Mouse (Mus musculus) lung, postnatal 14 days (tissue): ENCODE results near the gene Ciao2a.

Experiments used
- DNase-seq: peaks from one replicate; pipeline ENCODE4 v3.0.0; 2021

Gene Ciao2a

DNA sequence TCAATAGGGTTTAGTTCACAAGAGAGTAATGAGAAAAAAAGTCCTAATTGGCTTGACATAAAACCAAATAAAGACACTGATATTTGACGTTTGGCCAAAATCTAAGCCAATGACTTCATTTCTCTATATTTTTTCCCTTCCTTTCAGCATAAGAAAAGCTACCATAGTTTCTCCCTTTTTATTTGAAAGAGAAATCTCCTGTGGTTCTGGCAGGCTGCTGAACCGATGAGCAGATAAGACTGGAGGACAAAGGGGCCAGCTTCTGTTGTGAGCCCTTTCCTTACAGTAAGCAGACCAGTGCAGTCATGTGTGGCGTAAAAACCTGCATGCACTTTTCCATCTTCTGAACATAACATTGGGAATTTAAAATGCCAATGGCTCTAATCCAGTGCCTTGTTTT, 5.5 kb upstream of the Ciao2a start:
- no peak for DNase-seq

DNA sequence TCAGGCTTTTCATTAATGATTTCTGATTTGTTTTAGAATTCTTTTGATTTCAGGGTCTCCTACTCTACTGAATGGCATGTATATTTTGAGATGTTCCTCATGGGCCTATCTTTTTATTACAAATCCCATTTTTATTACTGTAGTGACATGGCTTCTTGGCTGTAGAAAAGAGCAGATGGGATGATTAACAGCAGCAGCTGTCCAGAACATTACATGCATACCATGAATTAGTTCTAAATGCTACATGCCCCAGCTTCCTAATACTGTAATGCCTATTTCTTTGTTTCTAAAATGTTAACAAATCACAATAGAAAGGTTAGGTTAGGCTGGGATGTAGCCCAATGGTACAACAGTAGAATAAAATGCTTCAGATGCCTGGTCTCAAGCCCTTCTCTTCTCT, 5.0 kb upstream of the Ciao2a start:
- DNase-seq, result no peak

GRCm38 (mm10) chr9:66123648-66124047, 2.8 kb upstream of the Ciao2a start:
- no peak for DNase-seq

- DNase-seq, result peak; percentile 18
Observed at GRCm38 (mm10) chr9:66124111-66124531, 2.3 kb upstream of the Ciao2a start.

DNA sequence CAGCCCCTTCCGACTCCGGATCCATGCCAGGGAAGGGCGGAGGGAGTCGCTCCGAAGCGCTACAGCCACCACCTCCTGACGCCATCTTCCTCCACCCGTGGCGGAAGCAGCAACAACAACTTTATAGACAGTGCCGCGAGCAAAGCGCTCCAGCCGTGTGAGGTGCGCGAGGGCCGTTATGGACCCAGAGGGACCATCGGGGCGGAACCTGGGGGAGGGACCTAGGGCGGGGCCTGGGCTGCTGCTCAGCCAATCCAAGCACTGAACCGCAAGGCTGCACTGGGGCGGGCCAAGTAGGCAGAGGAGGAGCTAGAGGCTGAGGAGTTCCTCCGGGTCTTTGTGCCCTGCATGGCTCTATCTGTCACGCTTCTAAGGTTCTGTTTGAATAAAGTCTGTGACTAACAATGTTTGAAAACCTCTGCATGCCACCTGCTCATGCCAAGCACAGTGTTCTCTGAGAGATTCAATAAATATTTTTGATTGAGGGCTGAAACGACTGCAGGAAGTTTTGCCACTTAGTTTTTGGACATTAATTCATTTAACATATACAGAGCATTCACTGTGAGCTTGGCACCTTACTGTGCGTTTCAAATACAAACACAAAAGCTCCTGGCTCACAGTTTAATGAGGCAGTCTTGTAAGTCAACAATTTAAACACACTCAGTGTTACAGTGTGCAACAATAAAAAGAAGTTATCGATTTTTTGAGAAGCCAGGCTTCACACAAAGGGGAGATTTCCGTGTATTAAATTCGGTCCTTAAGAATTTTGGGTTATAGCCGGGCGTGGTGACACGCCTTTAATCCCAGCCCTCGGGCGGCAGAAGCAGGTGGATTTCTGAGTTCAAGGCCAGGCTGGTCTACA, 1.5 kb upstream of the Ciao2a start:
- DNase-seq, result peak; percentile 98

DNA sequence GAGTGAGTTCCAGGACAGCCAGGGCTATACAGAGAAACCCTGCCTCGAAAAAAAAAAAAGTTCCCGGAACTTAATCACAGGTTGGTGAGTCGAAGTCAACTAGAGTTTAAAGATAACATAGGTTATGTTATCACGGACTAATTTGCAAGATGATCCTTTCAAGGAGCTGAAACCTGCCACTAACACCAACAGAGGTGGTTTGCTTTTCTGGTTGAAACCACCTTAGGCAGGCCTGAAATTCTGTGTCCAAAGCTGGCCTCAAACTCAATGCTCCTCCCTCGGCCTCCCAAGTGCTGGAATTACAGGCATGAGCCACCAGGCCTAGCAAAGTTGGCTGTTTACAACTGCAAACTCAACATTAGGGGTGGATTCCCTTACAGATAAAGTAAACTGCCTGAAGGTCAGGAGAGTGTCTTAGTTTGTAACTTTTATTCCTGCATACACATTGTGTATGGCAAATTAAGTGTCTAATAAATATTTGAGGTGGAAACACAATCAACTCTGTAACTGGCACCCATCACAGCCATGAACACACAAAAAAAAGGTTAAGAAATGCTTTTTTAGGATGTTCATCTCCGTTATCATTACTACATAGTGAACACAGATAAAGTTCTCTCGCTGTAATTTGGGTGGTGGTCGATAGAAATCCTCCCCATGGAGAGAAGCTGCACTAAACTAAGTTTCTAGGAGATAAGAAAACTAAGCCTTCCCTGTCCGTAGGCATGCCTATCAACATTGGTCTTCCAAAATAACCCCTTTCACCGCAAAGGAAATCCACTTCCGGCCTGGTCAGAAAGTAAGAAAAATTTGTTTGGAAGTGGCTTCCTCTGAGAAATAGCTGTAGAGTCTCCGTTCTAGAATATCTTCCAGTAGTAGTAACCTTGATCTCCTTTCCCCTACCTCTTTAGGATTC, 612 bp upstream of the Ciao2a start:
- DNase-seq, result no peak

DNA sequence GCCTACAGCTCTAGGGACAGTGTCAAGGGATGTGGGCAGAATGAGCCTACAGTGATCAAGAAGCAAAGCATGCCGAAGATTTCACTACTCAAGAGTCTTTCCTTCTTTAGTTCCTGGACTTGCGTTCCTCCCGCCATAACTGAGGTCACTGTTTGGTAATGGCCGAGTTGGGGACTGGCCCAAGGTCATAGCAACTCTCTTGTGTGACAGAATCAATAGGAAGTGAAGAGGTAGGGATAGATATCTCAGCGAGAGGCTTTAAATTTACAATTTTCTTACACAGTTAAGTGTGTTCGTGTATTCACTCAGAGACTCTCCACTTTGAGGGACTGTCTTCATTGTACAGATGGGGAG, 759 bp downstream of the Ciao2a start:
- DNase-seq, result no peak

DNA sequence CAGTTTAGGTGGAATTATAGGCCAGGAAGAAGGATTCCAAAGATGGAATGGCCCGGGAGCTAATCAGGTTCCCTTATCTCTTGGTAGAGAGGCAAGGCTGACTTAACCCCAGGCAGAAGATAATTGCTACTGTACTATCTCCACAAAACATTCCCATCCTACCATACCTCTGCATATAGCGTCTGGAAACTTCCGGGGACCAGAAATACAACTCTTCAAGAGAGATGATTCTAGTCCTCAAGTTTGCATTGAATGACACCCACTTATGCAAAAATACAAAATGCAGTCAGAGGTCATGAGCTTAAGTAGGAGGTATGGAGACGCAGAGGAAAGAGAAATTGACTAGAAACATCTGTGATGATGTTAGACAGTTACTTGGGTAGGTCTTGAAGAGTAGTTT, 1.5 kb downstream of the Ciao2a start:
- DNase-seq, result no peak

- no peak for DNase-seq
Observed at GRCm38 (mm10) chr9:66131466-66131865, 5.1 kb downstream of the Ciao2a start.

- DNase-seq, result peak; percentile 16
Observed at GRCm38 (mm10) chr9:66135967-66136366, 9.6 kb downstream of the Ciao2a start.

DNA sequence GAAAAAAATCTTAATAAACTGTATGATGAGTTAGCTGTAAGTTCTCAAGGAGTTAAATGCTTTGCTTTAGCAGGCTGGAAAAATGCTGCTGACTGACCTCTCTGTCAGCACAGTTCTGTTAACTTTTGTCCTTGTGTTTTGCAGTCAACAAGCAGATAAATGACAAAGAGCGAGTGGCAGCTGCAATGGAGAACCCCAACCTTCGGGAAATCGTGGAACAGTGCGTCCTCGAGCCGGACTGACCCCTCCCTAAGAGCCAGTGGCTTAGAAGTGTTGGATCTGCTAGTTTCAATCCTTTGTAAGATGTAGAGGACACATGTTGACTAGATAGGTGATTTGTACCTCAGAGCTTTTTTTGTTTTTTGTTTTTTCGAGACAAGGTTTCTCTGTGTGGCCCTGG, 11.8 kb downstream of the Ciao2a start:
- DNase-seq, result no peak

GRCm38 (mm10) chr9:66142265-66142664, 15.9 kb downstream of the Ciao2a start:
- DNase-seq, result no peak

GRCm38 (mm10) chr9:66144248-66144647, 17.8 kb downstream of the Ciao2a start:
- peak; percentile 76 for DNase-seq

GRCm38 (mm10) chr9:66146141-66146540, 19.7 kb downstream of the Ciao2a start:
- DNase-seq, result no peak

DNA sequence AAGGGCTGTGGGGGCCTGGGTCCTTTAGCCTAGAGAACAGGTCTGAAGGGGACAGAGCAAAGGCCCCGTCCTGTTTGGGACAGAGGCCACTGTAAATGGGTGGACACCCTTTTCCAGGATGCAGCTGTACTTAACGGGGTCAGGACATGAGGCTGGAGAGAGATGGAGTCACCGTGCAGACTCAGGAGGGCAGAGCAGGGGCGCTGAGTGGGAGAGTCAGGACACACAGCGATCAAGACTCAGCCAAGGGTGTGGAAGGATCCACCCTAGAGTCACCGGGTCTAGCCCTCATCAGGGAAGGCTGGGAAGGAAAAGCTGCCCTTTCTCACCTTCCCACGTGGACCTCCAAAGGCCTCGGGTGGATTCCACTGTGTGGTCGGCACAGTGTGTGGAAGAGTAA, 25.6 kb downstream of the Ciao2a start:
- DNase-seq, result no peak

DNA sequence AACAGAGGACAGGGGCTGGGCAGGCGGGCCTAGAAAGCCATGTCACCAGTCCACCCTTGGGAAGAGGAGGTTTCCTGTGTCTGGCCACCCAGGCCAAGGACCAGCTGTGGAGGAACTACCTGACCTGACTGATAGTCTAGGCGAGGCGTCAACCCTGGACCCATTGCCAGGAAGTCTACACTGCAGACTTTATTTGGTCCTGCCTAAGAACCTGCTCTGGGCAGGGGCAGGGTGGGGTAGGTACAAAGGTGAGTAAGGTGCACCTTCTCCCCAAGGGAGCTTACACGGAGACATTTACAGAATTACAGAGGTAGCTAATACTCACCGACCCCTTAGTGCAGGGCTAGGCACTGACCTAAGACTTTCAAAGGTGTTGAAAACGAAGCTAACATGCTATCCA, 27.2 kb downstream of the Ciao2a start:
- no peak for DNase-seq

DNA sequence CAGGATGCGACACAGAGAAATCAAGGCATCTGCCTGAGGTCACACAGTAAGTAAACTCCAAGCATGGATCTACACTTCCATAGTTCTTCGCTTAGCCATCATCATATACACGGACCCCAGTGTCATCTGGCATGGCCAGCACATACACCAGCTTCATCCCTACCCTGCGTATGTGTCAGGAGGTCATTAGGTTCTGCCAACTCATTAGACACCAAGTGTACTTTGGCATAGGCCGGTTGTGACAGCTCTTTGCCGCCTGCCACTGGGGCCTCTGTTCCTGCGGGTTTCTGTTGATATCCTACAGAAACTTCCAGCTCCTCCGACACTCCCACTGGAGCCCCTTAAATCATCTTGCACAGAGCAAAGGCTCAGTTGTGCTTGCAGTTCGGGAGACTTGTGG, 27.6 kb downstream of the Ciao2a start:
- no peak for DNase-seq

GRCm38 (mm10) chr9:66155534-66155933, 29.1 kb downstream of the Ciao2a start:
- DNase-seq, result no peak

DNA sequence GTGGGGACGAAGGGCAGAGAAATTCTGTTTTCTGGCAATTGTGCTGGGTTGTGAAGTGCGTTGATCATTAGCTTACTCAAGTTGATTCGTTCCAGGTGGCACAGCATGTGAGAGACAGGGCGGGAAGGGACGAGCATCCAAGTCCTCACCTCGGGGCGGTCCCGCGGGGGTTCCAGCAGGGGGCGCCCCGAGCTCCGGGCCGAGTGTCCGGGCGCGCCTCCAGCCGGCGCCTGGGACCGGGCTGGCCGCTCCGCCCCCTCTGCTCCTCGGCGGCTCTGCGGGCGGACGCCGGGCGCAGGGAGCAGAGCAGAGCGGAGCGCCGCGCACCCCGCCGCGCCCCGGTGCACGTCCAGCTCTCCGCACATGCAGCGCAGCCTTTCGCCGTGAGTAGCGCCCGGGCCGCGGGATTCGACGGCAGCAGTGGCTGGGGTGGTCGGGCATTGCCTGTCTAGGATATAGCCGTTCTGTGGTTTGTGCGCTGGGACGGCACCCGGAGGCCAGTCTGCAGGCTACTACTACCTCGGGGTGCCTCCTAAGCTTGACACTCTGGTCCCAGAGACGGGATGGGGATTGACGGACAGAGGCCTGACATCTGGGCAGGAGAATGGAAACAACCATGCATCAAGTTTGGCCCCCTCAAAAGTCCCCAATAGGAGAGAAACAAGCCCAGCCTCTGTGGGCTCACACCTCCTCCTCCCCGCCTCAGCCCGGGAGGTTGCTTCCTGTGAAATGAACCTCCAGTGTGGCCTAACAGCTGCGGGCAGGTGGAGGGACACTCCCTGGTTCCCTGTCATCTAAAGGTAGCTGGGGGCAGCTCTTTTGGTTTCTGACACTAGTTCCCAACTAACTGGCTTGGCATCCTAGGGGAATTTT, 31.8 kb downstream of the Ciao2a start, which contains the start of gene Dapk2:
Gene Dapk2, plus strand, starts transcription at position 266 of the 873 bp plus-strand sequence.
- DNase-seq, result peak; percentile 90

- no peak for DNase-seq
Observed at GRCm38 (mm10) chr9:66158885-66159430, 32.5 kb downstream of the Ciao2a start.

DNA sequence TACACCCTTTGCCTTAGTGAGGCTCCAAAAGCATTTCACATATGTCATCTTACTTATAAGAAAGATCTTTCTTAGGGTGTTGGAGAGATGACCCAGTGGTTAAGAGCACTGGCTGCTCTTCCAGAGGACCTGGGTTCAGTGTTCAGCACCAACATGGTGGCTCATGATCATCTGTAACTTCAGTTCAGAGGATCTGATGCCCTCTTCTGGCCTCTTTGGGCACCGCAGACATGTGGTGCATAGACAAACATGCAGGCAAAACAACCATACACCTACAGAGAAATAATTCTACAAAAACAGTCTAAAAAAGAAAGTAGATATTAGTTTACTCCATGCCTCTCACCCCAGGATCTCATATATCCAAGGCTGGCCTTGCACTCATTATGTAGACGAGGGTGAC, 33.7 kb downstream of the Ciao2a start:
- DNase-seq, result no peak

DNA sequence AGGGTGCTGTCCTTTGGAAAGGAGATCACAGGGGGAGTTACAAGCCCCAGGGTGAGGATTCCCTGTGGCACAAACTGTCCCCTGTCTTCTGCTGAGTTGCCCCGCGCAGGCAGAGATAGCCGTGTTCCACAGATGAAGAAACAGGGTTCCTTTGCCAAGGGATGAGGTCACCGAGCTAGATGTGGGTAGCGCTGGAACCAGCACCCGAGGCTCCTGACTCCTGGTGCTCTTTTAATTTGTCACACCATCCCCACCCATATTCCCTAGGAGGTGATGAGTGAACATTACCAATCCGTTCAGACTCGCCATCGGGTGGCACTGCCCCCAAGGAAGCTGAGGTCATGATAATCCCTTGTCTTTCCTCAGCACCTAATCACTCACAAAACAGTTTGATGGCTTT, 36.6 kb downstream of the Ciao2a start:
- DNase-seq, result no peak

- DNase-seq, result no peak
Observed at GRCm38 (mm10) chr9:66167222-66167621, 40.8 kb downstream of the Ciao2a start.
